Mouse (Mus musculus): ENCODE measurements at regions not wholly inside any gene's neighbourhood (a gene's known extent, or its start where the extent isn't known, plus 50 kb on each side); places are given as distances from the start of the nearest gene placed in this dataset.

- Histone ChIP-seq H3K4me1 (ENCODE audit: control insufficient read depth, insufficient read depth, low read length) (peaks cover 6% of the 10 kb centered on the region; the same call in 1 of the 2 replicates), H3K27ac (ENCODE audit: low read length) (peak overlapping the region; percentile 25; the same call in 1 of the 2 replicates), H3K9ac (ENCODE audit: low read length) (peak overlapping the region; percentile 72), H3K4me3 (replicated peaks; ENCODE audit: low read length) (peak overlapping the region; percentile 50), H3K27me3 (ENCODE audit: control insufficient read depth, insufficient read depth, low read length) (peaks cover 39% of the 10 kb centered on the region), H3K4me2 (ENCODE audit: low read depth, low read length) (peak overlapping the region; percentile 80), H3K36me3 (ENCODE audit: control insufficient read depth, insufficient read depth, low read length) (no peaks in the 10 kb centered on the region), H3K9me3 (replicated peaks; ENCODE audit: control insufficient read depth, low read length) (no peaks in the 10 kb centered on the region)
- 47% methylated on average over 14 of the region's 14 CpGs for WGBS
- no peak for ATAC-seq (ENCODE audit: insufficient read depth, low FRiP score)
Observed at GRCm38 (mm10) chr17:85801079-85801605, 113.1 kb upstream of the Six2 start.

GRCm38 (mm10) chr17:85800357-85801078, 112.4 kb upstream of the Six2 start:
- Histone ChIP-seq H3K9ac (ENCODE audit: low read length) (peak overlapping the region; percentile 72), H3K27ac (ENCODE audit: low read length) (peak overlapping the region; percentile 25), H3K9me3 (replicated peaks; ENCODE audit: control insufficient read depth, low read length) (no peaks in the 10 kb centered on the region), H3K36me3 (ENCODE audit: control insufficient read depth, insufficient read depth, low read length) (no peaks in the 10 kb centered on the region), H3K4me1 (ENCODE audit: control insufficient read depth, insufficient read depth, low read length) (peaks cover 6% of the 10 kb centered on the region; the same call in 1 of the 2 replicates), H3K4me2 (ENCODE audit: low read depth, low read length) (peak overlapping the region; percentile 80), H3K4me3 (replicated peaks; ENCODE audit: low read length) (peak overlapping the region; percentile 50), H3K27me3 (ENCODE audit: control insufficient read depth, insufficient read depth, low read length) (peaks cover 45% of the 10 kb centered on the region)
- WGBS: 9% methylated on average over 44 of the region's 44 CpGs
- peak; percentile 29; the same call in 1 of the 2 replicates for ATAC-seq (ENCODE audit: insufficient read depth, low FRiP score)

GRCm38 (mm10) chr17:85799865-85800356, 111.8 kb upstream of the Six2 start:
- WGBS: 1% methylated on average over 33 of the region's 34 CpGs

GRCm38 (mm10) chr17:85799081-85799864, 111.2 kb upstream of the Six2 start:
- Histone ChIP-seq H3K4me3 (replicated peaks; ENCODE audit: low read length) (peak overlapping the region; percentile 50), H3K36me3 (ENCODE audit: control insufficient read depth, insufficient read depth, low read length) (no peaks in the 10 kb centered on the region), H3K4me1 (ENCODE audit: control insufficient read depth, insufficient read depth, low read length) (peaks cover 6% of the 10 kb centered on the region; the same call in 1 of the 2 replicates), H3K9ac (ENCODE audit: low read length) (peak overlapping the region; percentile 72), H3K27ac (ENCODE audit: low read length) (no peak overlapping the region), H3K4me2 (ENCODE audit: low read depth, low read length) (peak overlapping the region; percentile 80), H3K27me3 (ENCODE audit: control insufficient read depth, insufficient read depth, low read length) (peaks cover 40% of the 10 kb centered on the region), H3K9me3 (replicated peaks; ENCODE audit: control insufficient read depth, low read length) (no peaks in the 10 kb centered on the region)
- 4% methylated on average over 22 of the region's 22 CpGs for WGBS
- no peak for ATAC-seq (ENCODE audit: insufficient read depth, low FRiP score)

More at GRCm38 (mm10) chr17:85799865-85800356, 111.8 kb upstream of the Six2 start:
- peak overlapping the region; percentile 72 for H3K9ac ChIP-seq (ENCODE audit: low read length)
- H3K27ac ChIP-seq (ENCODE audit: low read length): 0 out of 2 replicates have a peak overlapping the region, but pooled peaks have one; percentile 25
- H3K27me3 ChIP-seq (ENCODE audit: control insufficient read depth, insufficient read depth, low read length): peaks cover 40% of the 10 kb centered on the region
- H3K36me3 ChIP-seq (ENCODE audit: control insufficient read depth, insufficient read depth, low read length): no peaks in the 10 kb centered on the region
- no peaks in the 10 kb centered on the region for H3K9me3 ChIP-seq (replicated peaks; ENCODE audit: control insufficient read depth, low read length)
- peak overlapping the region; percentile 80 for H3K4me2 ChIP-seq (ENCODE audit: low read depth, low read length)
- ATAC-seq (ENCODE audit: insufficient read depth, low FRiP score): peak; percentile 53; the same call in 1 of the 2 replicates
- H3K4me3 ChIP-seq (replicated peaks; ENCODE audit: low read length): peak overlapping the region; percentile 50
- H3K4me1 ChIP-seq (ENCODE audit: control insufficient read depth, insufficient read depth, low read length): peaks cover 6% of the 10 kb centered on the region; the same call in 1 of the 2 replicates

GRCm38 (mm10) chr17:85797755-85798154, 109.7 kb upstream of the Six2 start:
- Histone ChIP-seq H3K9me3 (replicated peaks; ENCODE audit: control insufficient read depth, low read length) (no peaks in the 10 kb centered on the region), H3K4me3 (replicated peaks; ENCODE audit: low read length) (no peak overlapping the region), H3K9ac (ENCODE audit: low read length) (no peak overlapping the region), H3K27ac (ENCODE audit: low read length) (no peak overlapping the region), H3K27me3 (ENCODE audit: control insufficient read depth, insufficient read depth, low read length) (peaks cover 36% of the 10 kb centered on the region), H3K4me1 (ENCODE audit: control insufficient read depth, insufficient read depth, low read length) (peaks cover 6% of the 10 kb centered on the region; the same call in 1 of the 2 replicates), H3K36me3 (ENCODE audit: control insufficient read depth, insufficient read depth, low read length) (no peaks in the 10 kb centered on the region), H3K4me2 (ENCODE audit: low read depth, low read length) (peak overlapping the region; percentile 3; the same call in 1 of the 2 replicates)
- 71% methylated on average over 5 of the region's 5 CpGs for WGBS
- no peak for ATAC-seq (ENCODE audit: insufficient read depth, low FRiP score)

GRCm38 (mm10) chr17:85795820-85796219, 107.7 kb upstream of the Six2 start:
- Histone ChIP-seq H3K9me3 (replicated peaks; ENCODE audit: control insufficient read depth, low read length) (no peaks in the 10 kb centered on the region), H3K27ac (ENCODE audit: low read length) (no peak overlapping the region), H3K36me3 (ENCODE audit: control insufficient read depth, insufficient read depth, low read length) (no peaks in the 10 kb centered on the region), H3K27me3 (ENCODE audit: control insufficient read depth, insufficient read depth, low read length) (peaks cover 28% of the 10 kb centered on the region), H3K9ac (ENCODE audit: low read length) (no peak overlapping the region), H3K4me2 (ENCODE audit: low read depth, low read length) (0 out of 2 replicates have a peak overlapping the region, but pooled peaks have one; percentile 9), H3K4me3 (replicated peaks; ENCODE audit: low read length) (no peak overlapping the region), H3K4me1 (ENCODE audit: control insufficient read depth, insufficient read depth, low read length) (peaks cover 6% of the 10 kb centered on the region; the same call in 1 of the 2 replicates)
- 38% methylated on average over 5 of the region's 5 CpGs for WGBS
- ATAC-seq (ENCODE audit: insufficient read depth, low FRiP score): no peak

- Histone ChIP-seq H3K27me3 (ENCODE audit: control insufficient read depth, insufficient read depth, low read length) (no peaks in the 10 kb centered on the region), H3K4me3 (replicated peaks; ENCODE audit: low read length) (no peak overlapping the region), H3K4me1 (ENCODE audit: control insufficient read depth, insufficient read depth, low read length) (no peaks in the 10 kb centered on the region), H3K27ac (ENCODE audit: low read length) (no peak overlapping the region), H3K9ac (ENCODE audit: low read length) (no peak overlapping the region), H3K4me2 (ENCODE audit: low read depth, low read length) (no peak overlapping the region), H3K9me3 (replicated peaks; ENCODE audit: control insufficient read depth, low read length) (no peaks in the 10 kb centered on the region), H3K36me3 (ENCODE audit: control insufficient read depth, insufficient read depth, low read length) (no peaks in the 10 kb centered on the region)
- WGBS: 54% methylated on average over 13 of the region's 13 CpGs
- no peak for ATAC-seq (ENCODE audit: insufficient read depth, low FRiP score)
Observed at GRCm38 (mm10) chr17:85785625-85786294, 97.7 kb upstream of the Six2 start.

GRCm38 (mm10) chr17:85780477-85780876, 92.4 kb upstream of the Six2 start:
- ATAC-seq (ENCODE audit: insufficient read depth, low FRiP score): no peak
- no peak overlapping the region for H3K4me2 ChIP-seq (ENCODE audit: low read depth, low read length)
- no peaks in the 10 kb centered on the region for H3K36me3 ChIP-seq (ENCODE audit: control insufficient read depth, insufficient read depth, low read length)
- no peak overlapping the region for H3K4me3 ChIP-seq (replicated peaks; ENCODE audit: low read length)
- H3K4me1 ChIP-seq (ENCODE audit: control insufficient read depth, insufficient read depth, low read length): no peaks in the 10 kb centered on the region
- no peak overlapping the region for H3K27ac ChIP-seq (ENCODE audit: low read length)
- H3K27me3 ChIP-seq (ENCODE audit: control insufficient read depth, insufficient read depth, low read length): no peaks in the 10 kb centered on the region
- 74% methylated on average over 10 of the region's 10 CpGs for WGBS
- H3K9me3 ChIP-seq (replicated peaks; ENCODE audit: control insufficient read depth, low read length): no peaks in the 10 kb centered on the region
- H3K9ac ChIP-seq (ENCODE audit: low read length): no peak overlapping the region

All from stomach, embryonic 16.5 days (tissue).